Mouse (Mus musculus): ENCODE data around the gene Gm37240. TPM values are rescaled to one million over a fixed set of nuclear protein-coding genes. Genes with fewer than 3 reads are reported as not detected.

The Gm37240 gene
- polyA plus RNA-seq, 1 experiment from 2014 or later: 0.82 TPM

DNA sequence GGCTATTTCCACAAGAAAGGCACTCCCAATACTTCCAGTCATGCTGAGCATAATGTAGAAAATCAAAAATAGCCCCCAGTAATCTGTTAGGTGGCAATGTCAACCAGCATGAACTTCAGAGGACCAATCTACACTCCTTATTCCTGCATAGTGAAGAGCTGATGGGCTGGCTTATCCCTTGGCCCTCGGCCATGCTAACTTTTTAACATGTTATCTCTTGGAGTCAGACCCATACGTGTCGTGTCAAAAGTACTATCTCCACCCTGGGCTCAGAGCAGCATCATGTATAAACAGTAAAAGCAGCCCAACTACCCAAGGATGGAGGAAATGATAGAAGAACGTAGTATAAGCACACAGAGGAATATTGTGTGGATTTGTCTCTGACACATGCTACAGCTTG lies 1416.2 kb downstream of the Gm37240 start:
- no peaks in the 10 kb centered on the region for H3K27me3 ChIP-seq (ENCODE audit: control insufficient read depth, insufficient read depth, low read length)
- H3K4me1 ChIP-seq (ENCODE audit: control insufficient read depth, insufficient read depth, low read length): no peaks in the 10 kb centered on the region; the same call in 1 of the 2 replicates
- no peaks in the 10 kb centered on the region for H3K9me3 ChIP-seq (ENCODE audit: control insufficient read depth, low read length)
- ATAC-seq (ENCODE audit: insufficient read depth, low FRiP score, low TSS enrichment) (no peak), DNase-seq (ENCODE audit: low spot score) (no peak)
- no peak overlapping the region for H3K4me3 ChIP-seq (ENCODE audit: low read depth, low read length)
- H3K9ac ChIP-seq (ENCODE audit: low read length): no peak overlapping the region
- 90% methylated on average over 4 of the region's 4 CpGs for WGBS
- no peaks in the 10 kb centered on the region for H3K36me3 ChIP-seq (ENCODE audit: control insufficient read depth, insufficient read depth, low read length)
- H3K27ac ChIP-seq (ENCODE audit: low read depth, low read length): no peak overlapping the region
- H3K4me2 ChIP-seq (ENCODE audit: low read depth): no peak overlapping the region

DNA sequence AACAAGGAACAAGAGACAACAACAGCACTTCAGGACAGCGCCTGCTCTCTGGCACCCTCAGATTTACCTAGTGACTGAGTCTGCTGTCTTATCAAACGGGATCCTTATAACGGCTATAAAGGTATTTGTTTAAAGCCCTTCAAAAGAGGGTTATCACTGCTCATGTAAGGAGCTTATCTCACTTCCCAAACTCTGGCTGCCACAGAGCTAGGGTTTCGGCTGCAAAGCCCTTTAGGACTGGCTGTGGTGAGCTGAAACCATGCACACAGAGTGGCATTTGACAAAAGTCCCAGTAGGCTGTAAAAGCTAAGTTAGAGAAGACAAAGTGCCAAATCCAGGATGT lies 1419.2 kb downstream of the Gm37240 start:
- 60% methylated on average over 4 of the region's 4 CpGs for WGBS
- Histone ChIP-seq H3K4me2 (ENCODE audit: low read depth) (no peak overlapping the region), H3K27me3 (ENCODE audit: control insufficient read depth, insufficient read depth, low read length) (no peaks in the 10 kb centered on the region), H3K9me3 (ENCODE audit: control insufficient read depth, low read length) (no peaks in the 10 kb centered on the region), H3K36me3 (ENCODE audit: control insufficient read depth, insufficient read depth, low read length) (no peaks in the 10 kb centered on the region), H3K27ac (ENCODE audit: low read depth, low read length) (no peak overlapping the region), H3K4me1 (ENCODE audit: control insufficient read depth, insufficient read depth, low read length) (no peaks in the 10 kb centered on the region; the same call in 1 of the 2 replicates), H3K9ac (ENCODE audit: low read length) (no peak overlapping the region), H3K4me3 (ENCODE audit: low read depth, low read length) (no peak overlapping the region)
- DNase-seq (ENCODE audit: low spot score) (no peak), ATAC-seq (ENCODE audit: insufficient read depth, low FRiP score, low TSS enrichment) (no peak)

GRCm38 (mm10) chr3:84467419-84468110 lies 1419.8 kb downstream of the Gm37240 start:
- ATAC-seq (ENCODE audit: insufficient read depth, low FRiP score, low TSS enrichment) (no peak), DNase-seq (ENCODE audit: low spot score) (no peak)
- H3K27me3 ChIP-seq (ENCODE audit: control insufficient read depth, insufficient read depth, low read length): no peaks in the 10 kb centered on the region
- H3K4me1 ChIP-seq (ENCODE audit: control insufficient read depth, insufficient read depth, low read length): no peaks in the 10 kb centered on the region; the same call in 1 of the 2 replicates
- H3K36me3 ChIP-seq (ENCODE audit: control insufficient read depth, insufficient read depth, low read length): no peaks in the 10 kb centered on the region
- H3K27ac ChIP-seq (ENCODE audit: low read depth, low read length): no peak overlapping the region
- no peaks in the 10 kb centered on the region for H3K9me3 ChIP-seq (ENCODE audit: control insufficient read depth, low read length)
- 73% methylated on average over 10 of the region's 10 CpGs for WGBS
- no peak overlapping the region for H3K9ac ChIP-seq (ENCODE audit: low read length)
- no peak overlapping the region for H3K4me3 ChIP-seq (ENCODE audit: low read depth, low read length)
- H3K4me2 ChIP-seq (ENCODE audit: low read depth): no peak overlapping the region

DNA sequence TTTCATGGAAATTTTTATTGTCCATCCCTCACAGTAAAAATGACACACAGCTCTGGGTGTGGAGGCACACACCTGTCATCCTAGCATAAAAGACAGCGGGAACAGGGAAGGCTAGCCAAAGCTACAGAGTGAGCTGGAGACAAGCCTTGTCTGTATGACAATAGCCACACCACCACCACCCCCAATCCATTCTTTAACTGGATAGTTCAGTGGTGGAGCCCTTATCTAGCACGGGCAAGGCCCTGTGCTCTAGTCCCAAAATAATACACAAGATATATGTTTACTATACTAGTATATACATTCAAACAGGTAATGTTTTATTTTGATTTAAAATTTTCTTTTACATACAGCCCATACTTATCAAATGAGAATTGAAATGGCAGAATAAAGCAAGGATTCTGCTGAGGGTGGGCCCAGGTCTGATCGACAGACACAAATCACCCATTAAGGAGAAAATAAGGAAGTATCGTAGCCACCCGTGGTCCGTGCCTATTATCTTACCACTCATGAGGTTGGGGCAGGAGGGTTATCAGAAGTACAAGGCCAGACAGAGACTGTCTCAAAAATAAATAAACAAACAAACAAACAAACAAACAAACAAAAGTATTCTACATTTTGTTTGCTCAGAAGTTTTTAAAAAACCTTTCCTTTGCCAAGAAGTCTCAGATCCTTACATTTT lies 1421.4 kb downstream of the Gm37240 start:
- Histone ChIP-seq H3K36me3 (ENCODE audit: control insufficient read depth, insufficient read depth, low read length) (no peaks in the 10 kb centered on the region), H3K4me1 (ENCODE audit: control insufficient read depth, insufficient read depth, low read length) (peaks cover 4% of the 10 kb centered on the region), H3K27me3 (ENCODE audit: control insufficient read depth, insufficient read depth, low read length) (no peaks in the 10 kb centered on the region), H3K9me3 (ENCODE audit: control insufficient read depth, low read length) (no peaks in the 10 kb centered on the region), H3K27ac (ENCODE audit: low read depth, low read length) (no peak overlapping the region), H3K4me3 (ENCODE audit: low read depth, low read length) (no peak overlapping the region), H3K9ac (ENCODE audit: low read length) (no peak overlapping the region), H3K4me2 (ENCODE audit: low read depth) (no peak overlapping the region)
- DNase-seq (ENCODE audit: low spot score) (no peak), ATAC-seq (ENCODE audit: insufficient read depth, low FRiP score, low TSS enrichment) (no peak)
- 77% methylated on average over 6 of the region's 6 CpGs for WGBS

- Histone ChIP-seq H3K9ac (ENCODE audit: low read length) (no peak overlapping the region), H3K9me3 (ENCODE audit: control insufficient read depth, low read length) (no peaks in the 10 kb centered on the region), H3K4me2 (ENCODE audit: low read depth) (no peak overlapping the region), H3K4me3 (ENCODE audit: low read depth, low read length) (no peak overlapping the region), H3K36me3 (ENCODE audit: control insufficient read depth, insufficient read depth, low read length) (no peaks in the 10 kb centered on the region), H3K27me3 (ENCODE audit: control insufficient read depth, insufficient read depth, low read length) (no peaks in the 10 kb centered on the region), H3K4me1 (ENCODE audit: control insufficient read depth, insufficient read depth, low read length) (peaks cover 12% of the 10 kb centered on the region), H3K27ac (ENCODE audit: low read depth, low read length) (no peak overlapping the region)
- WGBS: 29% methylated on average over 4 of the region's 4 CpGs
- no peak for DNase-seq (ENCODE audit: low spot score)
- no peak for ATAC-seq (ENCODE audit: insufficient read depth, low FRiP score, low TSS enrichment)
Observed at GRCm38 (mm10) chr3:84461687-84462086, 1425.6 kb downstream of the Gm37240 start.

DNA sequence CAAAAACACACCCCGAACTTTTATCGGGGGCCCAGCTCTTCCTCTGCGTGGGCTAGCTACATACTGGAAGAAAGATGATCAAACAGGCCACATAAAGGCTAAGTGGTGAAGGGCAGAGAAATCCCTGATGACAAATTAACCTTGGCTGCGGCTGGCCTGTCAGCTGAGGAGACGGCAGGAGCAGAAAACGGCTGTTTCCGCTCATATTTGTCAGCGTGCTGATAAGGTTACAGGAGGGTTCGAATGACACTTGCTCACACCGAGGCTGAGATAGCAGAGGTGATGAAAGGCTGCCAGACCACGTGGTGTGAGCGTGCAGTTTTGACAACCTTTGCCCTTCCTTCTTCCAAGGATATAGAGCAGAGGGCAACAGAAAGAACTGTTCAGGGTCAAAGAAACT lies 1426.4 kb downstream of the Gm37240 start:
- no peak for ATAC-seq (ENCODE audit: insufficient read depth, low FRiP score, low TSS enrichment)
- no peaks in the 10 kb centered on the region for H3K9me3 ChIP-seq (ENCODE audit: control insufficient read depth, low read length)

DNA sequence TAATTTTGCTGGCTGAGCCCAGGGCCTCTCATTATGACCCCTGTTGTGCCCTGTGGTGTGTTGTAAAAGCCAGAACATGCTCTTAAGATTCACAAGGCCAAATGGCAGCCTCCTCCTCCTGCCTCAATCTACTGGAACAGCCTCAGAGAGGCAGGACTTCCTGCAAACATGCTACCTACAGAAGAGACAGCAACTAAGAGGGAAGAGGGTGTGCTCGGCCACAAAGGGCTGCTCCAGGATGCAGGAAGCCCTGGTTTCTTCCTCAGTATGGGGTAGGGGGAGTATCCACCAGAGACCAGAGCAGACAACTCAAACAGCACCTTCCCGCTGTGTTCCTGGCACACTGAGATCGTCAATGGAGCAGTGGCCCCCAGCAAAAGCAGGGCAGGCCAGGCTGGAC lies 1426.8 kb downstream of the Gm37240 start:
- Histone ChIP-seq H3K27me3 (ENCODE audit: control insufficient read depth, insufficient read depth, low read length) (no peaks in the 10 kb centered on the region), H3K36me3 (ENCODE audit: control insufficient read depth, insufficient read depth, low read length) (no peaks in the 10 kb centered on the region), H3K4me3 (ENCODE audit: low read depth, low read length) (no peak overlapping the region), H3K9ac (ENCODE audit: low read length) (no peak overlapping the region), H3K27ac (ENCODE audit: low read depth, low read length) (no peak overlapping the region), H3K4me1 (ENCODE audit: control insufficient read depth, insufficient read depth, low read length) (peaks cover 12% of the 10 kb centered on the region), H3K4me2 (ENCODE audit: low read depth) (no peak overlapping the region; the same call in 1 of the 2 replicates), H3K9me3 (ENCODE audit: control insufficient read depth, low read length) (no peaks in the 10 kb centered on the region)
- DNase-seq (ENCODE audit: low spot score) (no peak), ATAC-seq (ENCODE audit: insufficient read depth, low FRiP score, low TSS enrichment) (no peak)
- WGBS: 22% methylated on average over 3 of the region's 3 CpGs

More for the DNA sequence above, 1426.4 kb downstream of the Gm37240 start:
- H3K4me1 ChIP-seq (ENCODE audit: control insufficient read depth, insufficient read depth, low read length): peaks cover 12% of the 10 kb centered on the region
- no peak overlapping the region; the same call in 1 of the 2 replicates for H3K4me2 ChIP-seq (ENCODE audit: low read depth)
- no peak overlapping the region for H3K27ac ChIP-seq (ENCODE audit: low read depth, low read length)
- no peaks in the 10 kb centered on the region for H3K27me3 ChIP-seq (ENCODE audit: control insufficient read depth, insufficient read depth, low read length)
- DNase-seq (ENCODE audit: low spot score): no peak
- no peaks in the 10 kb centered on the region for H3K36me3 ChIP-seq (ENCODE audit: control insufficient read depth, insufficient read depth, low read length)
- H3K4me3 ChIP-seq (ENCODE audit: low read depth, low read length): no peak overlapping the region
- H3K9ac ChIP-seq (ENCODE audit: low read length): no peak overlapping the region
- 38% methylated on average over 12 of the region's 12 CpGs for WGBS

- H3K4me3 ChIP-seq (ENCODE audit: low read depth, low read length): no peak overlapping the region
- H3K27me3 ChIP-seq (ENCODE audit: control insufficient read depth, insufficient read depth, low read length): no peaks in the 10 kb centered on the region
- 85% methylated on average over 12 of the region's 12 CpGs for WGBS
Observed at GRCm38 (mm10) chr3:84455733-84456417, 1431.4 kb downstream of the Gm37240 start.

More at GRCm38 (mm10) chr3:84455733-84456417, 1431.4 kb downstream of the Gm37240 start:
- H3K4me1 ChIP-seq (ENCODE audit: control insufficient read depth, insufficient read depth, low read length): peaks cover 7% of the 10 kb centered on the region
- no peak overlapping the region for H3K9ac ChIP-seq (ENCODE audit: low read length)
- no peak overlapping the region for H3K4me2 ChIP-seq (ENCODE audit: low read depth)
- no peak for ATAC-seq (ENCODE audit: insufficient read depth, low FRiP score, low TSS enrichment)
- no peaks in the 10 kb centered on the region for H3K9me3 ChIP-seq (ENCODE audit: control insufficient read depth, low read length)
- no peaks in the 10 kb centered on the region for H3K36me3 ChIP-seq (ENCODE audit: control insufficient read depth, insufficient read depth, low read length)
- no peak for DNase-seq (ENCODE audit: low spot score)
- no peak overlapping the region for H3K27ac ChIP-seq (ENCODE audit: low read depth, low read length)

Measured in neural tube, embryonic 11.5 days (tissue).